Mouse (Mus musculus): ENCODE data around the gene Cd300a.

Cd300a gene

GRCm38 (mm10) chr11:114889991-114890518 lies at the start of gene Cd300a:
Gene Cd300a (plus strand): TSS chr11:114890041.
- peak; percentile 39 to 46 for DNase-seq

GRCm38 (mm10) chr11:114843818-114844463 lies 45.9 kb upstream of the Cd300a start:
- no peak for DNase-seq

DNA sequence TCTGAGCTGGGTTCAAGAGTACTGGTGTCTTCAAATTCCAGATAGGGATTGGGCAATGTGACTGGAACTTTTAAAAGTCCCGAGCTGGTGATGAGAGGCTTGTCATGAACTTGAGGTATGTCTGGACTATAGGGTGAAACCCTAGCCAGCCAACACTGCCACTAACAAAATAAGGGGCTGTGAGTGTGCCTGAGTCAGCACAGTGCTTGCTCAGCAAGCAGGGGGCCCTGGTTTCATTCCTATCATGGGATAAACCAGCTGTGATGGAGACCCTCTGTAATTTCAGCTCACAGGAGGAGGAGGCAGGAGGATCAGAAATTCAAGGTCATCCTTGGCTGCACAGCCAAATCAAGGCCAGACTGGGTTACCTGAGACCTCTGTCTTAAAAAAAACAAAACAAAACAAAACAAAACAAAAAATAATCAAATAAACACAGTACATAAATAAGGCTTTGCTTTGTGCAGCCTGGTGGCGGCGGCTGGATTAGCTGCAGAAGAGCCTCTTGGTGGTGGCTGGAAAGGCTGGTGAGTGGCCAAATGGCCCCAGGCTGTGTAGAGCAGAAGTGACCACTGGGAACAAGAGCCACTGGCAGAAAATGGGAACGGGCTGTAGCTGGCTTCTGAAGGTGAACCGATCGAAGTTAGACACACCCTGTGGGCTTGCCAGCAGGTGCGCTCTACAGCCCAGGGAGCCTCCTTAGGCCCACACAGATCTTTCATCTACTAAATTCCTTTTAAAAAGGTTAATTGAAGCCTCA lies 45.2 kb upstream of the Cd300a start:
- no peak for DNase-seq

GRCm38 (mm10) chr11:114846336-114846735 lies 43.5 kb upstream of the Cd300a start:
- no peak for DNase-seq

DNA sequence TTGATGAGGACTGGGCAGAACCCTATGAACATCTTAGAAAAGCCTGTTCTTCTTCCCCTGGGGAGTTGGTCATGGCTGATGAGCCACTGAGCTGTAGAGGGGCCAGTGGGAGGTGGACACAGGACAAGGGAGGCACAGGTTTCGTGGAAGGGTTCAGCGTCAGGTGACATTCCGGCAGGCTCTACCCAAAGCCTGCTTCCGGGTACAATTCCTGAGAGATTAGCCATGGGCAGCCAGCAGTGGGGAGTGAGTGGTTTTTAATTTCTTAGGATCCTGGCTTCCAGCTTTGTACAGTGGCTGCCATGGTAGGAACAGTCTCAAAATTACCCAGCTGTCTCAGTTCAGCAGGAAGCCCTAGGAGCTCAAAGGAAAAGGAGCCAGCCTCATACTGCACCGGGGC lies 42.8 kb upstream of the Cd300a start:
- DNase-seq, result no peak

DNA sequence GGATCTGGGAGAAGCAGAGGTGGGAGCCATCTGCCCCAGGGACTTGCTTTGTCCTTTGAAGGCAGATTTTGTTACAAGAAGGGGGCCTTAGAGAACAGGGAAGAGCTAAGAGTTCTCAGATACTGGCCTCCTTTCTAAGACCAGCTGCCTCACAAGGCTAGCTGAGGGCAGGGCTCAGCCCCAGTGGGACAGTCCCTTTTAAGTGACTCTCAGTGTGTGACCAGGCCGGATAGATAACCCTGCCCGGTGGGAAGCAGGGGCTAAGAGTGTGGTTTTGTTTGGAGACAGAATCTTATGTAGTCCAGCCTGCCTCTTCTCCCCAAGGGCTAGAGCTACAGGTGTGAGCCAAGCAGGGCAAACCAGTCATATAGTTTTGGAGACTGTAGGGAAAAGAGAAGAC lies 40.3 kb upstream of the Cd300a start:
- DNase-seq, result no peak

- no peak for DNase-seq
Observed at GRCm38 (mm10) chr11:114850066-114850451, 39.8 kb upstream of the Cd300a start.

- peak in 1 of 2 experiments; percentile 71 for DNase-seq
Observed at GRCm38 (mm10) chr11:114850452-114851268, 39.2 kb upstream of the Cd300a start, which contains the start of gene Gprc5c. Gene Gprc5c (plus strand): TSS chr11:114851152.

GRCm38 (mm10) chr11:114851269-114851607 lies 38.6 kb upstream of the Cd300a start:
- no peak for DNase-seq

DNA sequence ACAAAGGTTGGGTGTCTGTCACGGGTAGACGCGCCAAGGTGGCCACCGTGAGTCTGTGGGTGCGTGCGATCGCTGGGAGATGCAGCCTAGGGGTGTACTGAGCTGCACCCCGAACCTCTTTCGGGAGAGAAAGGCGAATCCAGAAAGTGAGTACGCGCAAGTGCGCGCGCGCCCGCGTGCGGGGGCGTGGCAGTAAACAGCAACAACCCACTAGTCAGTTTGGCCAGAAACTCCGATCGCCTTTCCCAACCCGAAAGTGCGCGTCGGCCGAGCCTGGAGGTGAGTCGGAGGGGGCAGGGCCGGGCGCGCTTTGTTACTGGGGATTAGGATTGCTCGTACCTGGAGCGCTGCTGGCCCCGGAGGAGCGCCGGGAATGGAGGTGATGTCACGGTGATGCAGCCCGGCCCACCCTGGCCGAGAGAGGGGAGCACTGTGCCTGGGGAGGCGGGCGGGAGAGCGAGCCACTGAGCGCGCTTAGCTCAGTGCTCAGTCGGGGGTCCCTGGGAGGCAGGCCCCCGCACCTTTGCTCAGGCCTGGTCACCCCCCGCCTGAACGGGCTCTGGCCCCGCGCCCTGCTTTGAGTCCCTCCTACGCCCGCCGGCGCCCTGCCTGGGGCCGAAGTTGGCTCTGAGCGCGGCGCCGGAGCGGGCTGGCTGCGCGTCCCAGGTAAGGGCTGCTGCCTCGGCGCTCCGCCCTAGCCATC lies 38.1 kb upstream of the Cd300a start:
- peak; percentile 67 to 80 for DNase-seq

DNA sequence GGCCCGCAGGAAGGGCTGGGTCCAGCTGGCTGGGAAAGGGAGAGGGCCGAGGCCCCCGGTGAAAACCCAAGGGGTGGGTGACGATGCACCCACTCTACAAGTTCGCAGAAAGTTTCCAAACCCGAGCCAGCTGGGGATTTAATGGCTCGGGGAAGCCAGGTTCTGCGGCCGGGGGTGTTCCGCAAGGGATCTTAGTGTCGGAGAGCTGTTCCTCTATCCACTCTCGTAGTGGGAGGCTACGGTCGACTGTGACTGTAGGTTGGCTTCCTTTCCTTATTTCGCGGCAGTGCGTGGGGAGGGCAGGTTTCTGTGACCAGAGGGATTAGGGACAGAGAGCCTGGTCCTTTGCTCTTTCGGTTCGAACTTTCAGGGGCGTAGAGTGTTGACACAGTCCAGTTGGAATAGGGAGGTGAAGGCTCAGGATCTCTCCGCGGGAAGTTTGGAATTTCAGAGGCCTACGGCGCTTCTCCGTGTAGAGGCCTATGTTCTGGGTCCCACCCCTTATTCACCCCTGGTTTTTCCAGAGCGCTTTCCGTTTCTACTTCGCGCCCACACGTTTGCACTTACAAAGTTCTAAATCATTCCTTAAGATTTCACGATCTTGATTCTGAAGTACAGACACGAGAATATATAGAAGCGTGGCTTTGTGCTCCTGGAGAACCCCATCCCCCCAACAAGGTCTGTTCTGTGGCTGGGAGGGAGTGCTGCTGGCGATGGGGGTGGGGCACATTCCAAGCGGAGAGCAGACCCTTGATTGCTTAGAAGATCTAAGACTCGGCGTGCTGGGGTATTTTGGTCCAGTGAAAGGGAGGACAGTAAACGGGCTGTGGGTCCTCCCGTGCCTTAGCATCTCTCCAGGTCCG lies 37.3 kb upstream of the Cd300a start:
- no peak for DNase-seq

GRCm38 (mm10) chr11:114853174-114853838 lies 36.5 kb upstream of the Cd300a start:
- no peak for DNase-seq

DNA sequence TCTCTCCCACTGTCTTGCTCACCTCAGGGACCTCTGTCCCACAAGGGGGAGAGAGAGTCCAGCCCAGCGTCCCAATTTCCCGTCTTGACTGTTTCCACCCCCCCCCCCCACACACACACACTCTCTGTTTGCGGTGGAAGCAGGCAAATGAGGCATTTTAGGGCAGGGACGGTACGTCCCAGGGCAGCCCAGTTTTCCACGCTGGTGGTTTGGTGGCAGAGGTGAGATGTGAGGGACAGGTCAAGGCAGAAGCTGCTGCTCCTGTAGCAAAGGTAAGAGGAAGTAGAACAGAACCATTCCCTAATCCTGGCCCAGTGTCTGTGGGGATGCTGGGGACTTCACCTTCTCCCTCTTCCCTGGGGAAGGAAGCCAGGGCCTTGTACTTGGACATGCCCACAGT lies 35.3 kb upstream of the Cd300a start:
- no peak for DNase-seq

DNA sequence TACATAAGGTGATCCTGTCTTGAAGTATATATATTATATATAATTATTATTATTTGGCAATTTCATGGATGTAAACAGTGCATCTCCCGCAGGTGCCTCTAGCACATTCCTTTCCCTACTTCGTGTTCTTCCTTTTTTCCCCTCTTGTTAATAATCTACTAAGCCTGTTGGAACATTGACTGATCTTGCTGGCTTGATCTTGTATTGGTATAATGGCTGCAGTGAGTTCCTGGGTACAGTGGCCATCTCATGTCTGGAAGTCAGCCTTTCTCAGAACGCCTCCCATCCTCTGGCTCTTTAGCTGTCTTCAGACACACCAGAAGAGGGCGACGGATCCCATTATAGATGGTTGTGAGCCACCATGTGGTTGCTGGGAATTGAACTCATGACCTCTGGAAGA lies 33.7 kb upstream of the Cd300a start:
- no peak for DNase-seq

DNA sequence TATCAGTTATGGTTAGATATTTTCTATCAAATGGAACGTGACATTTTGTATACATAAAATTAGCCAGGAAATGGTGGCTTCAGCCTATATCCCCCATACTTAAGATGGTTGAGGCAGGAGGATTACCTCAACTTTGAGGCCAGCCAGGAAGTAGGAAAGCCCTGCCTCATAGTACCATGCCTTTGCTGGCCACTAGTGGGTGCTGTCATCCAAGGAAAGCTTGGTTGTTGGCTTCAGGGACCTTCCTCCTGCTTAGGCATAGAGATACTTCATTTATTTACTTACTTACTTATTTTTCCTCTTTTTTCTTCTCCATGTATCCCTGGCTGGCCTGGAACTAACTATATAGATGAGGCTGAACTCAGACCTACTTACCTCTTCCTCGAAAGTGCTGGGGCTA lies 31.2 kb upstream of the Cd300a start:
- no peak for DNase-seq

- DNase-seq, result no peak
Observed at GRCm38 (mm10) chr11:114861057-114861456, 28.8 kb upstream of the Cd300a start.

GRCm38 (mm10) chr11:114862687-114863086 lies 27.2 kb upstream of the Cd300a start:
- no peak for DNase-seq

DNA sequence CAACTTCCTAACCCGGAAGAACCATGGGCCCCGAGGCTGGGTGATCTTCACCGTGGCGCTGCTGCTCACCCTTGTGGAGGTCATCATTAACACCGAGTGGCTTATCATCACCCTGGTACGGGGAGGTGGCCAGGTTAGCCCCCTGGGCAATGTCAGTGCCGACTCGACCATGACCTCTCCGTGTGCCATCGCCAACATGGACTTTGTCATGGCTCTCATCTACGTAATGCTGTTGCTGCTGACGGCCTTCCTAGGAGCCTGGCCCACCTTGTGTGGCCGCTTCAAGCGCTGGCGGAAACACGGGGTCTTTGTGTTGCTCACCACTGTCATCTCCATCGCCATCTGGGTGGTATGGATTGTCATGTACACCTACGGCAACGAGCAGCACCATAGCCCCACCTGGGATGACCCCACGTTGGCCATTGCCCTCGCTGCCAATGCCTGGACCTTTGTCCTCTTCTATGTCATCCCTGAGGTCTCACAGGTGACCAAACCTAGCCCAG lies 25.9 kb upstream of the Cd300a start:
- no peak for DNase-seq

GRCm38 (mm10) chr11:114865999-114866398 lies 23.8 kb upstream of the Cd300a start:
- no peak for DNase-seq

DNA sequence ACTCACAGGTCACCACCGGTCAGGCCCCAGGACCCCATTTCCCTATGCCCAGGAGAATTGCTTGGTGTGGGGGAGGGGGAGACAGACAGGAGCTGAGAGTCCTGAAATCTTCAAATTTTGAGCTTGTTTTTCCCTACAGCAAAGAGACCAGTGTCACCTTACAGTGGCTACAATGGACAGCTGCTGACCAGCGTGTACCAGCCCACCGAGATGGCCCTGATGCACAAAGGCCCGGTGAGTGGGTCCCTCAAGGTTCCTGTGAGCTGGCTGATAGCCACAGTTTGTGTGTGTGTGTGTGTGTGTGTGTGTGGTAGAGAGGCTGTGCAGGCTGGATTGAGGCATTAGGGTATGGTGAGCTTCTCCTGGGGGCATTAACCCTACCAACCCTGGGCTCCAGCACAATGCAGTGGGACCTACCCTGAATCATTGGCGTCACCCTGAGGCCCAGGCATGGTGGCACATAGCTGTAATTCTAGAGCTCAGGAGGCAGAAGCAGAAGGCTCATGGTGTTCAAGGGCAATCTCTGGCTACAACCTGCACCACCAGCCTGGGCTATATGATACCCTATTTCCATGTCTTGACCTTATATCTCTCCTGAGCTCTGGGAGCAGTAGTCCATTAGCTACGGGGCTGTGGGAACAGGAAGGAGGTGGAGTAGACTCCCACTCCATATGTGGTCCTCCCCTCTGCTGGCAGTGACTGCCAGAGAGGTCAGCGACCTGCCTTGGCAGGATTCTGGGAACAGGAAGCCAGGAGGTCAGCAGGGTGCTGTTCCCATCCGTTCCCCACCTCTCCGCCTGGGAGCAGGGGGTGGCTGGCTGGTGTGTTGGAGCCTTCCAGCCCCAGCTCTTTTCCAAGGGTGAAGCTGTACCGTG lies 23.1 kb upstream of the Cd300a start:
- DNase-seq, result peak; percentile 57 to 61
